Mouse (Mus musculus) small intestine, adult 2 months (tissue): ENCODE data around the gene Zfp184.

Experiments used
- CTCF ChIP-seq: fragments of 200-500 bp; IDR thresholded peaks from 2 replicates; pipeline ENCODE4 v1.5.1; 2012; ENCODE audit warnings: low read depth, mild to moderate bottlenecking, control low read depth, inconsistent platforms, low read length, moderate library complexity, mixed read lengths; ENCODE audit not compliant: insufficient replicate concordance, insufficient read length; ENCODE audit errors: extremely low read depth
- POLR2A ChIP-seq: fragments of 200-500 bp; IDR thresholded peaks from 2 replicates; pipeline ENCODE4 v1.6.1; 2012; ENCODE audit warnings: low read depth, mild to moderate bottlenecking, control low read depth, inconsistent platforms, low read length, moderate library complexity

GRCm38 (mm10) chr13:21934982-21935791, 9.7 kb upstream of the Zfp184 start:
- TF ChIP-seq CTCF (no peak), POLR2A (no peak)
